Mouse (Mus musculus) CH12.LX (cell line): ENCODE results near the gene Ndufa7. TPM values are rescaled to one million over a fixed set of nuclear protein-coding genes. Genes with fewer than 3 reads are reported as not detected.
A peak's percentile ranks its signal among the peaks of the same experiment; 100 is the strongest.

Source experiments
- DNase-seq: peaks from one replicate; pipeline ENCODE4 v3.0.0-alpha.2; 2013; ENCODE audit errors: extremely low read depth
- H3K27ac ChIP-seq: 2 replicates; pipeline ENCODE4 v1.5.1; 2012; ENCODE audit warnings: low read depth, mild to moderate bottlenecking, control low read depth, moderate library complexity; ENCODE audit not compliant: insufficient read depth
- H3K27me3 ChIP-seq: replicated peaks from 2 replicates; pipeline ENCODE3; 2012; ENCODE audit warnings: inconsistent platforms
- H3K36me3 ChIP-seq, 2 experiments: replicated peaks in 1 of 2; 2 replicates each; pipeline versions ENCODE3 to v1.6.1; 2012; ENCODE audit warnings: inconsistent platforms in 1 of 2, low read length in 1 of 2, mild to moderate bottlenecking in 1 of 2, mixed read lengths in 1 of 2, moderate library complexity in 1 of 2; ENCODE audit not compliant: control insufficient read depth in 1 of 2, insufficient read depth in 1 of 2
- H3K4me1 ChIP-seq, 2 experiments: 2 replicates each; pipeline ENCODE4 v1.6.1; 2012; ENCODE audit warnings: inconsistent platforms in 1 of 2, moderate library complexity in 1 of 2; ENCODE audit not compliant: insufficient read depth in 2 of 2, control insufficient read depth in 1 of 2
- H3K4me2 ChIP-seq: 2 replicates; pipeline ENCODE4 v1.6.1; 2012; ENCODE audit warnings: low read depth, mild to moderate bottlenecking, control low read depth; ENCODE audit not compliant: poor library complexity, insufficient read depth, severe bottlenecking
- H3K4me3 ChIP-seq, 3 experiments: fragments of 150-350 bp in 1 of 3; sonication (generic) in 1 of 3; replicated peaks in 1 of 3; 2 replicates each; pipeline versions ENCODE3 to v1.5.1; 2011 to 2012; ENCODE audit warnings: low read depth in 2 of 3, low read length in 2 of 3, mild to moderate bottlenecking in 2 of 3, moderate library complexity in 2 of 3, control low read depth in 1 of 3, improper control_type of control experiment in 1 of 3, inconsistent platforms in 1 of 3, mixed read lengths in 1 of 3; ENCODE audit not compliant: poor library complexity in 1 of 3
- H3K79me2 ChIP-seq: replicated peaks from 2 replicates; pipeline ENCODE4 v1.6.1; 2012; ENCODE audit warnings: mild to moderate bottlenecking, moderate library complexity; ENCODE audit not compliant: control insufficient read depth, poor library complexity, insufficient read depth, severe bottlenecking; ENCODE audit errors: extremely low read depth
- H3K9ac ChIP-seq: 2 replicates; pipeline ENCODE4 v1.6.1; 2012; ENCODE audit warnings: low read depth, mild to moderate bottlenecking, control low read depth, moderate library complexity; ENCODE audit not compliant: insufficient read depth
- H3K9me3 ChIP-seq: replicated peaks from 2 replicates; pipeline ENCODE3; 2012; ENCODE audit warnings: low read length, inconsistent platforms, mixed read lengths
- BHLHE40 ChIP-seq: IDR thresholded peaks from 2 replicates; pipeline ENCODE4 v1.6.1; 2011; ENCODE audit warnings: mild to moderate bottlenecking, low read depth, low read length, improper control_type of control experiment
- CHD1 ChIP-seq: IDR thresholded peaks from 2 replicates; pipeline ENCODE4 v1.6.1; 2012; ENCODE audit warnings: low read depth, low read length, improper control_type of control experiment, inconsistent platforms
- CHD2 ChIP-seq: IDR thresholded peaks from 2 replicates; pipeline ENCODE4 v1.6.1; 2011; ENCODE audit warnings: low read length, improper control_type of control experiment
- CTCF ChIP-seq, 2 experiments: IDR thresholded peaks in 1 of 2; conservative IDR thresholded peaks in 1 of 2; 2 replicates each; pipeline ENCODE4 v1.5.1; 2011 to 2012; ENCODE audit warnings: low read depth in 2 of 2, low read length in 2 of 2, improper control_type of control experiment in 1 of 2, inconsistent platforms in 1 of 2, mild to moderate bottlenecking in 1 of 2, moderate library complexity in 1 of 2
- E2F4 ChIP-seq: IDR thresholded peaks from 2 replicates; pipeline ENCODE4 v1.6.1; 2011; ENCODE audit warnings: low read depth, low read length, improper control_type of control experiment; ENCODE audit not compliant: insufficient replicate concordance
- ELF1 ChIP-seq: IDR thresholded peaks from 2 replicates; pipeline ENCODE4 v1.6.1; 2014; ENCODE audit warnings: low read depth, mild to moderate bottlenecking, inconsistent platforms, low read length, improper control_type of control experiment
- EP300 ChIP-seq: IDR thresholded peaks from 2 replicates; pipeline ENCODE4 v1.6.1; 2011; ENCODE audit warnings: low read length, improper control_type of control experiment
- GABPA ChIP-seq: IDR thresholded peaks from 2 replicates; pipeline ENCODE4 v1.6.1; 2012; ENCODE audit warnings: low read depth, low read length, improper control_type of control experiment, inconsistent platforms; ENCODE audit not compliant: insufficient replicate concordance
- HCFC1 ChIP-seq: IDR thresholded peaks from 2 replicates; pipeline ENCODE4 v1.6.1; 2012; ENCODE audit warnings: low read depth, mild to moderate bottlenecking, inconsistent platforms, low read length, improper control_type of control experiment
- IRF4 ChIP-seq: IDR thresholded peaks from 2 replicates; pipeline ENCODE4 v1.6.1; 2014; ENCODE audit warnings: low read depth, mild to moderate bottlenecking, inconsistent platforms, low read length, improper control_type of control experiment
- JUN ChIP-seq: IDR thresholded peaks from 2 replicates; pipeline ENCODE4 v1.6.1; 2011; ENCODE audit warnings: low read depth, mild to moderate bottlenecking, low read length, improper control_type of control experiment, moderate library complexity; ENCODE audit not compliant: insufficient read depth
- JUND ChIP-seq: conservative IDR thresholded peaks from 2 replicates; pipeline ENCODE4 v1.6.1; 2011; ENCODE audit warnings: low read depth, low read length, improper control_type of control experiment
- KAT2A ChIP-seq: IDR thresholded peaks from 2 replicates; pipeline ENCODE4 v1.6.1; 2012; ENCODE audit warnings: low read length, improper control_type of control experiment, inconsistent platforms; ENCODE audit not compliant: insufficient replicate concordance
- MAFK ChIP-seq: IDR thresholded peaks from 2 replicates; pipeline ENCODE4 v1.6.1; 2011; ENCODE audit warnings: low read length, improper control_type of control experiment; ENCODE audit not compliant: insufficient replicate concordance
- MAX ChIP-seq: IDR thresholded peaks from 2 replicates; pipeline ENCODE4 v1.6.1; 2011; ENCODE audit warnings: low read length, improper control_type of control experiment
- MAZ ChIP-seq: IDR thresholded peaks from 2 replicates; pipeline ENCODE4 v1.6.1; 2012; ENCODE audit warnings: low read depth, mild to moderate bottlenecking, inconsistent platforms, low read length, improper control_type of control experiment, moderate library complexity
- MEF2A ChIP-seq: IDR thresholded peaks from 2 replicates; pipeline ENCODE4 v1.6.1; 2014; ENCODE audit warnings: low read depth, mild to moderate bottlenecking, inconsistent platforms, low read length, improper control_type of control experiment, borderline replicate concordance
- MYC ChIP-seq: IDR thresholded peaks from 2 replicates; pipeline ENCODE4 v1.6.1; 2011; ENCODE audit warnings: low read depth, mild to moderate bottlenecking, improper control_type of control experiment, low read length
- NRF1 ChIP-seq: IDR thresholded peaks from 2 replicates; pipeline ENCODE4 v1.6.1; 2014; ENCODE audit warnings: low read depth, mild to moderate bottlenecking, inconsistent platforms, low read length, improper control_type of control experiment, moderate library complexity
- PAX5 ChIP-seq: IDR thresholded peaks from 2 replicates; pipeline ENCODE4 v1.6.1; 2012; ENCODE audit warnings: low read length, inconsistent platforms, mixed read lengths
- POLR2A ChIP-seq: IDR thresholded peaks from 2 replicates; pipeline ENCODE4 v1.6.1; 2011; ENCODE audit warnings: low read depth, mild to moderate bottlenecking, improper control_type of control experiment, low read length
- POLR2AphosphoS2 ChIP-seq: IDR thresholded peaks from 2 replicates; pipeline ENCODE4 v1.6.1; 2011; ENCODE audit warnings: low read depth, low read length, improper control_type of control experiment
- RAD21 ChIP-seq: IDR thresholded peaks from 2 replicates; pipeline ENCODE4 v1.6.1; 2011; ENCODE audit warnings: low read depth, mild to moderate bottlenecking, low read length, improper control_type of control experiment, moderate library complexity
- RCOR1 ChIP-seq: conservative IDR thresholded peaks from 2 replicates; pipeline ENCODE4 v1.6.1; 2012; ENCODE audit warnings: low read depth, mild to moderate bottlenecking, inconsistent platforms, low read length, improper control_type of control experiment
- SIN3A ChIP-seq: IDR thresholded peaks from 2 replicates; pipeline ENCODE4 v1.6.1; 2012; ENCODE audit warnings: low read length, improper control_type of control experiment, inconsistent platforms
- SMC3 ChIP-seq: IDR thresholded peaks from 2 replicates; pipeline ENCODE4 v1.6.1; 2011; ENCODE audit warnings: low read depth, low read length, improper control_type of control experiment
- TBP ChIP-seq: conservative IDR thresholded peaks from 2 replicates; pipeline ENCODE4 v1.6.1; 2011; ENCODE audit warnings: low read depth, low read length, improper control_type of control experiment
- TCF12 ChIP-seq: IDR thresholded peaks from 2 replicates; pipeline ENCODE4 v1.6.1; 2014; ENCODE audit warnings: low read depth, mild to moderate bottlenecking, inconsistent platforms, low read length, improper control_type of control experiment
- UBTF ChIP-seq: IDR thresholded peaks from 2 replicates; pipeline ENCODE4 v1.6.1; 2012; ENCODE audit warnings: low read depth, mild to moderate bottlenecking, inconsistent platforms, low read length, improper control_type of control experiment, moderate library complexity
- USF1 ChIP-seq: IDR thresholded peaks from 2 replicates; pipeline ENCODE4 v1.6.1; 2014; ENCODE audit warnings: low read depth, mild to moderate bottlenecking, inconsistent platforms, low read length, improper control_type of control experiment
- USF2 ChIP-seq: conservative IDR thresholded peaks from 2 replicates; pipeline ENCODE4 v1.6.1; 2011; ENCODE audit warnings: low read depth, low read length, improper control_type of control experiment
- ZC3H11A ChIP-seq: IDR thresholded peaks from 2 replicates; pipeline ENCODE4 v1.6.1; 2012; ENCODE audit warnings: low read depth, mild to moderate bottlenecking, inconsistent platforms, low read length, improper control_type of control experiment
- ZNF384 ChIP-seq: IDR thresholded peaks from 2 replicates; pipeline ENCODE4 v1.6.1; 2012; ENCODE audit warnings: low read depth, low read length, improper control_type of control experiment, inconsistent platforms
- dilution Hi-C: fragments of 300-500 bp; cut with MboI; formaldehyde crosslinking; loops from 2 replicates; pipeline ENCODE4 v1.14.3; 2020; ENCODE audit warnings: low sequenced_read_pairs; ENCODE audit not compliant: extremely low pct_unique_long_range_greater_than_20kb, extremely low pct_ligation_motif_present
- in situ Hi-C: fragments of 300-500 bp; cut with MboI; formaldehyde crosslinking; loops from 3 replicates; pipeline ENCODE4 v1.14.3; 2019; ENCODE audit warnings: low sequenced_read_pairs, low pct_ligation_motif_present, low pct_unique_long_range_greater_than_20kb, mixed read lengths
- polyA plus RNA-seq: library from polyadenylated mRNA; unstranded; fragments of >175 nt; gene quantifications from 2 replicates; pipeline ENCODE4 v1.2.1, GENCODE M21; 2012; ENCODE audit warnings: low read depth; ENCODE audit not compliant: insufficient read length
- total RNA-seq, 2 experiments: library from RNA; depleted of rRNA; stranded (reverse); fragments of 300-350 nt in 1 of 2; fragments of >200 nt in 1 of 2; gene quantifications; 2 replicates each; pipeline ENCODE4 v1.2.3; 2012 to 2014

Gene Ndufa7
- total and polyA plus RNA-seq, 3 experiments = 164 to 364 (median 194) TPM

DNA sequence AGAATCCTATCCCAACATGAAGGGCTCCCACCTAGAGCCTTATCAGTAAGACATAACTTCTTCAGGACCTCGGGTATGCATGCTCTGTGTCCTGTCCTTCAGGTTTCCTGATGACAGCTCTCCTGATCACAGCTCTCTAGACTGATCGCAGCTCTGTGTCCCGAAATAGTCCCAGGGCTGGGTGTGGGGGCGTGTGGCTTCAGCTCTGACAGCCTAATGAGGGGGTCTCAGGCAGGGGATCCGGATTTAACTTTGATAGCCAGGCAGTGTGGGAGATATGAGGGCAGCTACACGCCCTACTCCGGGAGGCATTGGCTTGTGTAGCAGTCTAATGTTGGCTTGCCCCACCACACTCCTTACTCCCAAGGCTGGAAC lies 13.2 kb upstream of the Ndufa7 start:
- TF ChIP-seq IRF4 (no peak), HCFC1 (no peak), PAX5 (no peak), TBP (no peak), BHLHE40 (no peak), JUN (no peak), EP300 (no peak)
- Histone ChIP-seq H3K4me1 (peaks cover 10 to 19% of the 10 kb centered on the region in 2 experiments), H3K79me2 (no peaks in the 10 kb centered on the region), H3K27me3 (peaks cover 7% of the 10 kb centered on the region), H3K9me3 (no peaks in the 10 kb centered on the region), H3K27ac (no peak overlapping the region), H3K4me3 (no peak overlapping the region), H3K4me2 (peak overlapping the region; percentile 53; the same call in 1 of the 2 replicates), H3K9ac (no peak overlapping the region), H3K36me3 (peaks cover 0 to 9% of the 10 kb centered on the region in 2 experiments)
- in situ Hi-C loops = no loop called here
- no peak for DNase-seq
- dilution Hi-C loops = no loop called here

GRCm38 (mm10) chr17:33812475-33812874 lies 11.9 kb upstream of the Ndufa7 start:
- H3K79me2 ChIP-seq = no peaks in the 10 kb centered on the region
- no peaks in the 10 kb centered on the region for H3K9me3 ChIP-seq
- peak overlapping the region; percentile 90 for H3K4me2 ChIP-seq
- H3K27me3 ChIP-seq = no peaks in the 10 kb centered on the region
- H3K9ac ChIP-seq = peak overlapping the region; percentile 19; the same call in 1 of the 2 replicates
- dilution Hi-C loops = no loop called here
- in situ Hi-C loops = no loop called here
- peak; percentile 49 for DNase-seq
- H3K36me3 ChIP-seq = peaks cover 0 to 19% of the 10 kb centered on the region in 2 experiments
- no peak overlapping the region for H3K27ac ChIP-seq
- H3K4me3 ChIP-seq = no peak overlapping the region
- peaks cover 10 to 19% of the 10 kb centered on the region in 2 experiments for H3K4me1 ChIP-seq
- TF ChIP-seq TCF12 (peak; percentile 26; the same call in 1 of the 2 replicates), MYC (no peak), USF2 (peak; percentile 61), KAT2A (no peak), MAFK (no peak), EP300 (no peak), SIN3A (no peak), JUND (no peak), E2F4 (no peak), RAD21 (no peak), PAX5 (no peak), IRF4 (peak; percentile 55; the same call in 1 of the 2 replicates), USF1 (peak; percentile 71), MAX (peak; percentile 72), MAZ (no peak), CTCF (conservative IDR thresholded peaks at IDR 0.05 in 1 of 2, IDR thresholded peaks at IDR 0.05 in 1 of 2; ENCODE audit: low read depth in 2 of 2, low read length in 2 of 2) (no peak), SMC3 (no peak), ZNF384 (no peak), JUN (no peak), UBTF (no peak), TBP (no peak), RCOR1 (no peak), POLR2AphosphoS2 (no peak), CHD2 (no peak), NRF1 (no peak), BHLHE40 (peak; percentile 77), MEF2A (no peak), POLR2A (no peak), CHD1 (no peak), GABPA (no peak), ELF1 (no peak), ZC3H11A (no peak)
